Mouse (Mus musculus) heart, postnatal 0 days (tissue): ENCODE data around the gene Chmp6. TPM values are rescaled to one million over a fixed set of nuclear protein-coding genes. Genes with fewer than 3 reads are reported as not detected.

Experiments
- ATAC-seq: fragments of 200-750 bp; cut with Nextera tagmentation; 2 replicates; pipeline ENCODE4 v1.8.0; 2017; ENCODE audit warnings: low read depth, moderate number of reproducible peaks, moderate library complexity; ENCODE audit not compliant: insufficient read depth
- DNase-seq: peaks from one replicate; pipeline ENCODE4 v3.0.0-alpha.2; 2016; ENCODE audit warnings: low spot score
- H3K27ac ChIP-seq: fragments of 300-500 bp; sonication (generic); 2 replicates; pipeline ENCODE4 v1.5.1; 2014; ENCODE audit warnings: low read depth, mild to moderate bottlenecking
- H3K27me3 ChIP-seq: fragments of 300-500 bp; sonication (generic); 2 replicates; pipeline ENCODE4 v1.6.1; 2014; ENCODE audit warnings: low read length, mixed read lengths; ENCODE audit not compliant: control insufficient read depth, insufficient read depth
- H3K36me3 ChIP-seq: fragments of 300-500 bp; sonication (generic); replicated peaks from 2 replicates; pipeline ENCODE4 v1.6.1; 2014; ENCODE audit warnings: low read length, mixed read lengths; ENCODE audit not compliant: control insufficient read depth, insufficient read depth
- H3K4me1 ChIP-seq: fragments of 300-500 bp; sonication (generic); 2 replicates; pipeline ENCODE4 v1.6.1; 2014; ENCODE audit warnings: antibody characterized with exemption; ENCODE audit not compliant: control insufficient read depth, insufficient read depth
- H3K4me2 ChIP-seq: fragments of 300-500 bp; sonication (generic); 2 replicates; pipeline ENCODE4 v1.6.1; 2014; ENCODE audit warnings: low read depth, mild to moderate bottlenecking, low read length, moderate library complexity
- H3K4me3 ChIP-seq: fragments of 300-500 bp; sonication (generic); 2 replicates; pipeline ENCODE4 v1.5.1; 2014; ENCODE audit warnings: low read depth, low read length
- H3K9ac ChIP-seq: fragments of 300-500 bp; sonication (generic); replicated peaks from 2 replicates; pipeline ENCODE4 v1.6.1; 2014; ENCODE audit warnings: low read depth, low read length, mixed read lengths
- H3K9me3 ChIP-seq: fragments of 300-500 bp; sonication (generic); replicated peaks from 2 replicates; pipeline ENCODE4 v1.6.1; 2016; ENCODE audit warnings: low read length; ENCODE audit not compliant: control insufficient read depth
- CTCF ChIP-seq: IDR thresholded peaks from 2 replicates; pipeline ENCODE4 v1.5.1; 2016; ENCODE audit warnings: antibody characterized with exemption, control low read depth, low read depth
- EP300 ChIP-seq: IDR thresholded peaks from 2 replicates; pipeline ENCODE4 v1.6.1; 2016; ENCODE audit warnings: antibody characterized with exemption, low read depth
- WGBS: fragments of 180-500 bp; shearing (Covaris S2); extraction: QIAGEN DNeasy Blood & Tissue Kit; methylation state at CpG from one replicate; pipeline ENCODE4 v1.1.7; 2014; 5-methylcytosine and 5-hydroxymethylcytosine counted together
- polyA plus RNA-seq: library from polyadenylated mRNA; unstranded; fragments of >200 nt; fragmentation: Nextera tagmentation; extraction: Ambion mirVana; gene quantifications from 2 replicates; pipeline ENCODE4 v1.2.1, GENCODE M21; 2015
- total RNA-seq: library from RNA; depleted of rRNA; stranded (reverse); fragments of >200 nt; gene quantifications from 2 replicates; pipeline ENCODE4 v1.2.3, GENCODE M21; 2014; ENCODE audit warnings: low replicate concordance

Chmp6 gene
- total and polyA plus RNA-seq, 2 experiments from 2014 or later = 57.7 to 65.2 TPM

DNA sequence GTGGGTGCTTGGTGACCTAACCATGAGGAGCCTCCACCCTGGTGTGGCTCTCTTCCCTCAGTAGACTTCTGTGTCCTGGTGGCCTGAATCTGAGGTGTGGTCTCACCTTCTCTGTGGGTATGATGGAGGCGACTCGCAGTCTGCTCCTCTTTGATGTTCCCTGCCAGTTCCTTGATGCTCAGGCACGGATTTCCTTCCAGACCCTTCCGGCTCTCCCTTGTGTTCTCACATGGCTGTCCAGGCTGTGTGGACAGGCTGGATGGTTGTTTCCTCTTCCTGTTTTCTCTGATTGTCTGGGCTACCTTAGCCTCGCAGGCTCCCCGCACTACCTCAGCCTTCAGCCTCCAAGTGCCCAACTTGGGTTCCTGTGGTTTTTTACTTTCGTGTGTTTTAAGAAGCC, 45.6 kb downstream of the Chmp6 start:
- H3K4me1 ChIP-seq = peaks cover 37% of the 10 kb centered on the region
- H3K27me3 ChIP-seq = no peaks in the 10 kb centered on the region
- no peaks in the 10 kb centered on the region for H3K9me3 ChIP-seq
- 0 out of 2 replicates have a peak, but pooled peaks cover 4% of the 10 kb centered on the region for H3K36me3 ChIP-seq
- no peak for DNase-seq
- 62% methylated on average over 7 of the region's 7 CpGs for WGBS
- no peak for TF ChIP-seq EP300
- TF ChIP-seq CTCF = no peak
- no peak for ATAC-seq
- H3K4me3 ChIP-seq = no peak overlapping the region
- H3K9ac ChIP-seq = no peak overlapping the region
- no peak overlapping the region for H3K4me2 ChIP-seq
- no peak overlapping the region for H3K27ac ChIP-seq

DNA sequence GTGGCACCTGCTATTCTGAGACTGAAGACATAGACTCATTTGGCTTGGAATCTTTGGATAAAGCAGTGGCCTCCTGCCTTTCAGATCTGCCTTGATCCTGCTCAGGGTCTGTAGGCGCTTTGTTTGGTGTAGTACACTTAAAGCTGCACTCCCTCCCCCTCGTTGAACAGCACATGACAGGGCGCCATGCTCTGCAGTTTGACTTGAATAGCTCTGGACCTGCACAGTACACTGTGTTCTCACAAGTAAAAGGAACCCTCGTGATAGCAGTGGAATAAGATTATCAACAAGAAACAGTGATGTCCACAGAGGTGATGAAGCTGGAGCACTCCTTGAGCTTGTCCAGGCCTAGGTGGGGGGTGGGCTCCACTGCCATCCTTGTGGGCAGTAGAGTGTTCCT, 46.5 kb downstream of the Chmp6 start:
- Histone ChIP-seq H3K27me3 (no peaks in the 10 kb centered on the region), H3K36me3 (0 out of 2 replicates have a peak, but pooled peaks cover 4% of the 10 kb centered on the region), H3K27ac (0 out of 2 replicates have a peak overlapping the region, but pooled peaks have one; percentile 17), H3K4me3 (no peak overlapping the region), H3K4me2 (no peak overlapping the region), H3K9me3 (no peaks in the 10 kb centered on the region), H3K4me1 (peaks cover 28% of the 10 kb centered on the region), H3K9ac (no peak overlapping the region)
- TF ChIP-seq CTCF (no peak), EP300 (peak; percentile 86)
- ATAC-seq = peak; percentile 73
- DNase-seq = no peak
- 48% methylated on average over 4 of the region's 4 CpGs for whole genome bisulfite sequencing

DNA sequence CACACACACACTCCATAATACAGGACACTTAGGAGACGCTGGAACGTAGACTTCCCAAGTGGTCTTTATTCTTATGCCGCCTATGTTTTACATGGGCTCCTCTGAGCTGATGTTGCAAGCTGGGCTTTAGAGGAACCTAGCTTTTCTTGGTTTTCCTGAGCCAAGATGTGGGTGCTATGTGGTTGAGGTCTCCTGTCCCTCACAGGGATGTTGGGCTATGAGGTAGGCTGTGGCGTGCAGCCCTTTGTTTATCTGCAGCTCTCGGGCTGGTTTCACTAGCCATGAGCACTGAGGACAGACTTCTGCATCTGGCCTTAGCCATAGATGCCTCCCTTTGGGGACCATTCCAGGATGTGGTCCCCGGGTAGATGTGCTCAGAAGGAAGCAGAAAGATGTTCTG, 47.4 kb downstream of the Chmp6 start:
- TF ChIP-seq EP300 (no peak), CTCF (no peak)
- Histone ChIP-seq H3K9me3 (no peaks in the 10 kb centered on the region), H3K4me1 (peaks cover 19% of the 10 kb centered on the region), H3K27me3 (no peaks in the 10 kb centered on the region), H3K4me2 (no peak overlapping the region), H3K9ac (no peak overlapping the region), H3K36me3 (0 out of 2 replicates have a peak, but pooled peaks cover 6% of the 10 kb centered on the region), H3K4me3 (no peak overlapping the region), H3K27ac (no peak overlapping the region)
- WGBS = 90% methylated on average over 6 of the region's 6 CpGs
- DNase-seq = no peak
- ATAC-seq = no peak

DNA sequence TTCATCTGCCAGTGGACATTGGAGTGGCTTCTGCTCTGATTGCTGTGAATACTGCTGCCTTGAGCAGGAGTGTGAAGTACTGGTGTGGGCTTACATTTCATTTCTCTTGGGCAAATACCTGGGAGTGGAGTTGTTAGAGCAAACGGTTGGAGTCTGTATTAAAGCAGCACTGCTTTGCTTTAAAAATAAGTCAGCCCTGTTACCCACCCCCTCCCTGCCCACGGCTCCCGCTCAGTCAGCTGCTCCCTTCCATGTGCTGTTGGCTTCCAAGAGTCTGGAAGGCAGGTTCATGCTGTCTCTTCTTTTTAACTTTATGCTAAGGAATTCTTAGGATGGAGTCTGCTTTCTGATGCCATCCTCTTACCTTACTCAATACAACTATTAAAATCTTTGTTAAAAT, 48.3 kb downstream of the Chmp6 start:
- no peak overlapping the region for H3K27ac ChIP-seq
- H3K4me1 ChIP-seq = peaks cover 15% of the 10 kb centered on the region
- ATAC-seq (no peak), DNase-seq (no peak)
- no peak for TF ChIP-seq CTCF
- no peak overlapping the region for H3K4me2 ChIP-seq
- H3K9me3 ChIP-seq = no peaks in the 10 kb centered on the region
- 0 out of 2 replicates have a peak, but pooled peaks cover 6% of the 10 kb centered on the region for H3K36me3 ChIP-seq
- no peaks in the 10 kb centered on the region for H3K27me3 ChIP-seq
- WGBS = 53% methylated on average over 3 of the region's 3 CpGs
- H3K9ac ChIP-seq = no peak overlapping the region
- no peak overlapping the region for H3K4me3 ChIP-seq

DNA sequence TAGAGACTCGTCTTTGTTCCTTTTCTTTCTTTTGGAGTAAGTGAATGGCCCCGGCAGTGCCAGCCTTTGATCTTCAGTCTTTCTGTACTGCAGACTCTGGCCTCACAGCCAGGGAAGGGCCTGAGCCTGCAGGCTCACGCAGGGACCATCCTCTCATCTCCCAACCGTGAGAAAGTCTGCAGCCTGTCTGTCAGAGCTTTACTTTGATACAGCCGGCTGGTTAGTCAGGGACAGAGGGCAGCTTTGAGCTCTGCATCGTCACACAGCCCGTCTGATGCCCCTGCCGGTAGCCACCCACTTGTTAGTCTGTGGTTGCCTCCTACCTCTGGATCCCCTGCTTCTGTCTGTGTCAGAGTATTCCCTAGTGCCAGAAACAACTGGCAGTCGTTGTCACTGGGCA, 51.8 kb downstream of the Chmp6 start:
- ATAC-seq = no peak
- Histone ChIP-seq H3K36me3 (0 out of 2 replicates have a peak, but pooled peaks cover 13% of the 10 kb centered on the region), H3K9me3 (no peaks in the 10 kb centered on the region), H3K27me3 (no peaks in the 10 kb centered on the region), H3K4me2 (no peak overlapping the region), H3K4me1 (0 out of 2 replicates have a peak, but pooled peaks cover 5% of the 10 kb centered on the region), H3K9ac (no peak overlapping the region), H3K27ac (no peak overlapping the region), H3K4me3 (no peak overlapping the region)
- TF ChIP-seq CTCF (no peak), EP300 (no peak)
- 48% methylated on average over 9 of the region's 9 CpGs for WGBS
- no peak for DNase-seq

DNA sequence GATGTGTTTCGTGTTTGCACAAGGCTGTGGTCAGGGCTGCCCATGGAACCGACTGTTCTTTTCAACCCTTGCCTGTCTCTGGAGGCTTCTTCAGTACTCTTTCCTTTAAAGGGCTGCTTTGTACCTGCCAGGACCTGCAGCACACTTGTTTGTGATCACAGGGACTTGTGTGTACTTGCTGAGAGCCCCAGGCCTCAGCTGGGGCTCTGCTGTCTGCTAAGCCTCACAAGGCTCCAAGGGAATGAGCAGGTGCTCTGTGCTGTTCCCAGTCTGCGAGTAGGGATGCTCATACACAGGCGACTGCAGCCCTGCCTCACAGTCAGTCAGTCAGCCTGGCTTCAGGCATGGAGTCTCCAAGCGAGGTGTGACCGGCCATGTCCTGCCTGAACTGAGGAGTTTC, 53.1 kb downstream of the Chmp6 start:
- Histone ChIP-seq H3K4me1 (no peaks in the 10 kb centered on the region), H3K4me2 (no peak overlapping the region), H3K9ac (no peak overlapping the region), H3K27ac (no peak overlapping the region), H3K4me3 (no peak overlapping the region), H3K27me3 (no peaks in the 10 kb centered on the region), H3K36me3 (0 out of 2 replicates have a peak, but pooled peaks cover 15% of the 10 kb centered on the region), H3K9me3 (no peaks in the 10 kb centered on the region)
- 84% methylated on average over 6 of the region's 6 CpGs for WGBS
- TF ChIP-seq EP300 = no peak
- no peak for DNase-seq
- ATAC-seq = no peak
